Mouse (Mus musculus) forebrain, postnatal 0 days (tissue): ENCODE results near the gene 1700029H14Rik. TPM values are rescaled to one million over a fixed set of nuclear protein-coding genes. Genes with fewer than 3 reads are reported as not detected.

Experiments
- ATAC-seq: fragments of 200-750 bp; cut with Nextera tagmentation; 2 replicates; pipeline ENCODE4 v1.8.0; 2017; ENCODE audit warnings: mild to moderate bottlenecking, moderate library complexity
- DNase-seq: peaks from one replicate; pipeline ENCODE4 v3.0.0-alpha.2; 2015
- H3K27ac ChIP-seq: fragments of 300-500 bp; sonication (generic); 2 replicates; pipeline ENCODE4 v1.5.1; 2014; ENCODE audit warnings: low read depth, mild to moderate bottlenecking, antibody characterized with exemption, low read length, moderate library complexity, mixed read lengths
- H3K27me3 ChIP-seq: fragments of 300-500 bp; sonication (generic); 2 replicates; pipeline ENCODE4 v1.6.1; 2014; ENCODE audit warnings: mild to moderate bottlenecking, low read length, mixed read lengths; ENCODE audit not compliant: insufficient read depth
- H3K36me3 ChIP-seq: fragments of 300-500 bp; sonication (generic); 2 replicates; pipeline ENCODE4 v1.6.1; 2014; ENCODE audit warnings: mild to moderate bottlenecking, moderate library complexity; ENCODE audit not compliant: insufficient read depth
- H3K4me1 ChIP-seq: fragments of 300-500 bp; sonication (generic); 2 replicates; pipeline ENCODE4 v1.6.1; 2014; ENCODE audit warnings: antibody characterized with exemption; ENCODE audit not compliant: insufficient read depth
- H3K4me2 ChIP-seq: fragments of 300-500 bp; sonication (generic); 2 replicates; pipeline ENCODE4 v1.6.1; 2014; ENCODE audit warnings: low read depth, mild to moderate bottlenecking, moderate library complexity
- H3K4me3 ChIP-seq: fragments of 300-500 bp; sonication (generic); 2 replicates; pipeline ENCODE4 v1.5.1; 2014; ENCODE audit warnings: low read depth, low read length, mixed read lengths
- H3K9ac ChIP-seq: fragments of 300-500 bp; sonication (generic); 2 replicates; pipeline ENCODE4 v1.6.1; 2014; ENCODE audit warnings: mild to moderate bottlenecking
- H3K9me3 ChIP-seq: fragments of 300-500 bp; sonication (generic); 2 replicates; pipeline ENCODE4 v1.6.1; 2016; ENCODE audit warnings: low read length
- CTCF ChIP-seq: sonication (generic); IDR thresholded peaks from 2 replicates; pipeline ENCODE4 v1.5.1; 2016; ENCODE audit warnings: antibody characterized with exemption, control low read depth, low read depth
- WGBS: fragments of 180-500 bp; shearing (Covaris S2); extraction: QIAGEN DNeasy Blood & Tissue Kit; methylation state at CpG from one replicate; pipeline ENCODE4 v1.1.7; 2014; 5-methylcytosine and 5-hydroxymethylcytosine counted together
- polyA plus RNA-seq: library from polyadenylated mRNA; unstranded; fragments of >200 nt; fragmentation: Nextera tagmentation; extraction: Ambion mirVana; gene quantifications from 2 replicates; pipeline ENCODE4 v1.2.1, GENCODE M21; 2015
- total RNA-seq: library from RNA; depleted of rRNA; stranded (reverse); fragments of >200 nt; gene quantifications from 2 replicates; pipeline ENCODE4 v1.2.3, GENCODE M21; 2014

The 1700029H14Rik gene
- total and polyA plus RNA-seq, 2 experiments from 2014 or later = 0.14 TPM; not detected in 1

GRCm38 (mm10) chr8:13520349-13520748, 41.9 kb downstream of the 1700029H14Rik start:
- H3K36me3 ChIP-seq = no peaks in the 10 kb centered on the region
- DNase-seq (no peak), ATAC-seq (no peak)
- H3K27me3 ChIP-seq = no peaks in the 10 kb centered on the region
- H3K9ac ChIP-seq = no peak overlapping the region
- TF ChIP-seq CTCF = no peak
- H3K27ac ChIP-seq = no peak overlapping the region
- H3K4me2 ChIP-seq = no peak overlapping the region
- H3K4me3 ChIP-seq = no peak overlapping the region
- WGBS = 73% methylated on average over 6 of the region's 6 CpGs
- no peaks in the 10 kb centered on the region for H3K4me1 ChIP-seq
- H3K9me3 ChIP-seq = no peaks in the 10 kb centered on the region

GRCm38 (mm10) chr8:13519503-13519902, 42.8 kb downstream of the 1700029H14Rik start:
- DNase-seq (no peak), ATAC-seq (no peak)
- Histone ChIP-seq H3K27ac (no peak overlapping the region), H3K27me3 (no peaks in the 10 kb centered on the region), H3K36me3 (no peaks in the 10 kb centered on the region), H3K4me3 (no peak overlapping the region), H3K9me3 (no peaks in the 10 kb centered on the region), H3K4me2 (no peak overlapping the region), H3K9ac (no peak overlapping the region), H3K4me1 (no peaks in the 10 kb centered on the region)
- no peak for TF ChIP-seq CTCF
- WGBS = 79% methylated on average over 9 of the region's 9 CpGs

GRCm38 (mm10) chr8:13517284-13517781, 44.9 kb downstream of the 1700029H14Rik start:
- no peaks in the 10 kb centered on the region for H3K36me3 ChIP-seq
- WGBS = 87% methylated on average over 6 of the region's 6 CpGs
- H3K9ac ChIP-seq = no peak overlapping the region
- no peaks in the 10 kb centered on the region for H3K9me3 ChIP-seq
- no peak for ATAC-seq
- no peaks in the 10 kb centered on the region for H3K27me3 ChIP-seq
- H3K27ac ChIP-seq = no peak overlapping the region
- no peak for DNase-seq
- no peak for TF ChIP-seq CTCF
- H3K4me3 ChIP-seq = no peak overlapping the region
- H3K4me1 ChIP-seq = no peaks in the 10 kb centered on the region
- no peak overlapping the region for H3K4me2 ChIP-seq

- DNase-seq = no peak
- Histone ChIP-seq H3K9me3 (no peaks in the 10 kb centered on the region), H3K4me3 (no peak overlapping the region), H3K4me2 (no peak overlapping the region), H3K27me3 (no peaks in the 10 kb centered on the region), H3K4me1 (no peaks in the 10 kb centered on the region), H3K36me3 (no peaks in the 10 kb centered on the region), H3K27ac (no peak overlapping the region), H3K9ac (no peak overlapping the region)
- 84% methylated on average over 5 of the region's 5 CpGs for WGBS
- no peak for TF ChIP-seq CTCF
- ATAC-seq = no peak
These were observed 45.5 kb downstream of the 1700029H14Rik start for GRCm38 (mm10) chr8:13516728-13517127.

- H3K4me1 ChIP-seq = no peaks in the 10 kb centered on the region
- H3K36me3 ChIP-seq = no peaks in the 10 kb centered on the region
- no peaks in the 10 kb centered on the region for H3K9me3 ChIP-seq
- no peak for DNase-seq
- no peak overlapping the region for H3K9ac ChIP-seq
- WGBS = 46% methylated on average over 7 of the region's 7 CpGs
- H3K27ac ChIP-seq = no peak overlapping the region
- H3K4me3 ChIP-seq = no peak overlapping the region
- no peaks in the 10 kb centered on the region for H3K27me3 ChIP-seq
- ATAC-seq = no peak
- TF ChIP-seq CTCF = no peak
- H3K4me2 ChIP-seq = no peak overlapping the region
These were observed 46.2 kb downstream of the 1700029H14Rik start for GRCm38 (mm10) chr8:13516011-13516442.

GRCm38 (mm10) chr8:13513556-13514370, 48.5 kb downstream of the 1700029H14Rik start:
- 71% methylated on average over 5 of the region's 5 CpGs for WGBS
- Histone ChIP-seq H3K4me3 (no peak overlapping the region), H3K27ac (no peak overlapping the region)

GRCm38 (mm10) chr8:13512677-13513076, 49.6 kb downstream of the 1700029H14Rik start:
- ATAC-seq (0 out of 2 replicates have a peak, but pooled peaks have one; percentile 27), DNase-seq (peak; percentile 23)
- Histone ChIP-seq H3K27ac (no peak overlapping the region), H3K36me3 (no peaks in the 10 kb centered on the region), H3K9ac (no peak overlapping the region), H3K9me3 (no peaks in the 10 kb centered on the region), H3K4me1 (no peaks in the 10 kb centered on the region), H3K27me3 (no peaks in the 10 kb centered on the region), H3K4me2 (no peak overlapping the region), H3K4me3 (no peak overlapping the region)
- 61% methylated on average over 6 of the region's 6 CpGs for WGBS
- no peak for TF ChIP-seq CTCF

More at GRCm38 (mm10) chr8:13513556-13514370, 48.5 kb downstream of the 1700029H14Rik start:
- Histone ChIP-seq H3K27me3 (no peaks in the 10 kb centered on the region), H3K4me2 (no peak overlapping the region), H3K9ac (no peak overlapping the region), H3K4me1 (no peaks in the 10 kb centered on the region), H3K36me3 (no peaks in the 10 kb centered on the region), H3K9me3 (no peaks in the 10 kb centered on the region)
- DNase-seq = no peak
- TF ChIP-seq CTCF = no peak
- ATAC-seq = no peak
